Mouse (Mus musculus): ENCODE data around the gene Rnft1.
A peak's percentile ranks its signal among the peaks of the same experiment; 100 is the strongest.

The Rnft1 gene

DNA sequence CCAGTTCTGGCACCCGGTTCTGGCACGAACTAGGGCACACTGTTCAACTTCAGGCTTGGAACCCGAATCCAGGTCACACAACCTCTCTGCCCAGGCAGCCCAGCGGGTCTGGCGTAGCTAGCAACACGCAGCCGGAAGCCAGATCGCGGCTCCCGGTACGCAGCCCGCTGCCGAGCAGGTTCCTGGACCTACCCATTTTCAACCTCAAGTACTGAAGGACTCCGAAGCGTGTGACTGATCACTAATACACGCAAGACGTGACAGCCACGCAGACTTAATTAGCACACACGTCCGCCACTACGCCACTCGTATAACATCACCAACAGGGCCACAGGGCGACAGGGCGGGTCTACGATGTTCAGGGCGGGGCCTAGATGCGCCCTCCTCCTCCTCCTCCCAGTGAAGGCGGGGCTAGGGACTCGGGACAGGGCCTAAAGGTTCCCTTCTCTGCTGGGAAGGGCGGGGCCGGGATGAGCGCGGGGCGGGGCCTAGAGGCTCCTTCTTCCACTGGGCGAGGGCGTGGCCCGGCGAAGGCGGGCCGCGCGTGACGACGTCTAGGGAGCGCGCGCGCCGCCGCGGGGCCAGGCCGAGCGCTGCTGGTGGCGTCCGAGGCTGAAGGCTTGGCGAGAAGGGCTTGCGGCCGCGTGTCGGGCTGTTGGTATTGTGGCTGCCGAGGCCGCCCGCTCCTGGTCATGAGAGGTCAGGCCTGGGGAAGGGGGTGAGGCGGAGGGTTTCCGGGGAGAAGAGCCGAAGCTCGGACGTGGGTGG is at the start of gene Rnft1:
Rnft1 (plus strand) TSS at position 557 of the 768 bp plus-strand sequence.
- DNase-seq, result peak; percentile 99

DNA sequence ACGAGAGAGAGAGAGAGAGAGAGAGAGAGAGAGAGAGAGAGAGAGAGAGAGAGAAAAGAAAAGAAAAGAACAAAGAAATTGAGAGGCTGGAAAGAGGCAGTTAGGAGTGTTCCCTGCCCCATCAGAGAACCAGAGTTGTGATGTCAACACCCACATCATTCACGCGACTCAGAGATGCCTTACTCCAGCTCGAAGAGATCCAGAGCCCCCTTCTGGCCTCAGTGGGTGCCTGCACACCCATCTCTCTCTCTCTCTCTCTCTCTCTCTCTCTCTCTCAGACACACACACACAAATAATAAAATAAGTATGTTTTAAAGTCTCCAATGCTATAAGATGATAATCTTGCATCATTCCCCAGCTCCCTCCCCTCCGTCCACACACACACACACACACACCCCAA is 47.6 kb upstream of the Rnft1 start:
- DNase-seq, result peak; percentile 24

DNA sequence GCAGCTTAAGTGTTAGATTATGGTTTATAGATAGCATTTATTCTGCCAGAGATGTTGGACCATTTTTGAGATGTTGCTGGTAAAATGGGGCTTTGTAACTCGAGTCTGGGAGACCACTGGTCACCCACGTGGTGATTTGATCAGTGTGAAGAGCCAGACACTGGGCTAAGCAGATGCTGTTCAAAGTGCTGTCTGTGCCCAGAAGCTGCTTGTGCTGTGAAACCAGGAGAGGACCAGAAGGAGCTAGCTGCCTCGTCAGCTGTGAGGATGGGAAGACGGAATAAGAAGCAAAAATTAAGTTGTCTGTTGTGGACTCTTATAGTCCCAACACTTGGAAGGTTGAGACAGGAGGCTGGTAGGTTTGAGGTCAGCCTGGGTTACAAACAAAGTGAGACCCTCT is 46.2 kb upstream of the Rnft1 start:
- DNase-seq, result no peak

DNA sequence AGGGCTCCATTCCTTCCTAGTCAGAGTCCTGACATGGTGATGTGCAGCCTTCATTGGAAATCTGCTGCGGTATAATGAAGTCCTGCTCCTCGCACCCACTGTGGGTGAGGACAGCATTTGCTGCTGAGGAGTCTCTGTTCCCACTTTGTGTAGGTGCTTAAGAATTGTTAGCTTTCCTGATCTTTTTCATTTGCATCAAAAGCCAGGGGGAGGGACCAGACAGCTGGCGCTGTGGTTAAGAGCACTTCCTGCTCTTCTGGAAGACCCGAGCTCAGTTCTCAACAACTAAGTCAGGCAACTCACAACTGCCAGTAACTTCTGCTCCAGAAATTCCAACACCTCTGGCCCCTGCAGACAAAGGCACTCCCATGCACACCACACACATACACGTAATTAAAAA is 43.7 kb upstream of the Rnft1 start:
- DNase-seq, result no peak

DNA sequence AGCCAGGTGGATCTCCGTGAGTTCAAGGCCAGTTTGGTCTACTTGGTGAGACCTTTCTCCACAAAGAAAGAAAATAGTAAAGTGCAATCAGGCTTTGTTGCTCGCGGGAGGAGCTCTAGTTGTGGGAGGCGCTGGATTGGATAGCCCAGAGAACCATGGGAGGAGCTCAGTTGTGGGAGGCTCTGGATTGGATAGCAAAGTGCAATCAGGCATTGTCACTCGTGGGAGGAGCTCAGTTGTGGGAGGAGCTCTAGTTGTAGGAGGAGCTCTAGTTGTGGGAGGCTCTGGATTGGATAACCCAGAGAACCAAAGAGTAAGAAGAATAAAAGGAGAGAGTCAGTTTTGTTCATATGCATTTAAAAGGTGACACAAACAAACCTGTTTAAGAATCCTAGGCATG is 30.5 kb upstream of the Rnft1 start:
- no peak for DNase-seq

DNA sequence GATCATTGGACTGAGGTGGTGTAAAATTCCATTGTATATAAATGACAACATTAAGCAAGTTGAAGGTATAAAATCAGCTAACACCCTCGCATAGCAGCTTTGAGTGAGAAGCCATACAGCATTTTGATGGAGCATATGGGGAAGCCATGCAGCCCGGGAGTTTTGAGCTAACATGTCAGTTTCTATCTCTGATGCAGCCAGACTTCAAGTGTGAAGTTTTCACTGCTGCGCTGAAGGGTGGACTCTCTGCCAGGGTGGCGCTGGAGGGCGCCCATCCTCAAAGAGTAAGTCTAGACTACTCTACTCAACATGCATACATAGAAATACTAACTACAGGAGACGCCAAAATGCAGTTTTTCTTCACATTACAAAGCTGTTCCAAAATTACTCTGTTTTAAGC is 26.9 kb upstream of the Rnft1 start:
- DNase-seq, result no peak

DNA sequence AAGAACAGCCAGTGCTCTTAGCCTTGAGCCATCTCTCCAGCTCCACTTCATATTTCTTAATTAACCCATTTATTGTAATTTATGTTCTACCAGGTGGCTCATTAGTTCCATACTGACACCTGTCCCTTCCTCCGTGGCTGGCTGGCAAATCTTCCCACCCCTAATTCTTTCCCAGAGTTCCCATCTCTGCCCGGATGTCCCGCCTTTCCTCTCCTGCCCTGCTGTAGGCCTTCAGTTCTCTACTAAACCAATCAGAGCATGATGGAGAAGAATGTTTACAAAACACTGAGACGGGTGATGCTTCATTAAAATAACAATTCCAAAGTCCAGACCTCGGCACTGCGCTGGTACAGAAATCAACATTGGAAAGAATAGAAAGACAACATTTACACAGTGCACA is 25.6 kb upstream of the Rnft1 start:
- no peak for DNase-seq

DNA sequence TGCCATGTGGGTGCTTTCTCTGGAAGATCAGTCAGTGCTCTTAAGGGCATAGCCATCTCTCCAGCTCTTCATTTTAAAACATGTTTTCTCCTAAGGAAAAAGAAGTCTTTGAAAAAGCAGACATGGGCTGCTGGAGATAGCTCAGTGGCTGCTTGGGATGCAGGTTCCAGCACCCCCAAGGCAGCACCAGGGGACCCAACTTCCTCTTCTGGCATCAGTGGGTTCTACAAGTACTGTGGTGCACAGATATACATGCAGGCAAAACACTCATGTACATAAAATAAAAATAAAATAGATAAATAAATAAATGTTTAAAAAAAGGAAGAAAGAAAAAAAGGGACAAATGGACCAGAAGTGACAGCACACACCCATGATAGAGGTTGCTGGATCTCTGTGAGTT is 21.9 kb upstream of the Rnft1 start:
- no peak for DNase-seq

DNA sequence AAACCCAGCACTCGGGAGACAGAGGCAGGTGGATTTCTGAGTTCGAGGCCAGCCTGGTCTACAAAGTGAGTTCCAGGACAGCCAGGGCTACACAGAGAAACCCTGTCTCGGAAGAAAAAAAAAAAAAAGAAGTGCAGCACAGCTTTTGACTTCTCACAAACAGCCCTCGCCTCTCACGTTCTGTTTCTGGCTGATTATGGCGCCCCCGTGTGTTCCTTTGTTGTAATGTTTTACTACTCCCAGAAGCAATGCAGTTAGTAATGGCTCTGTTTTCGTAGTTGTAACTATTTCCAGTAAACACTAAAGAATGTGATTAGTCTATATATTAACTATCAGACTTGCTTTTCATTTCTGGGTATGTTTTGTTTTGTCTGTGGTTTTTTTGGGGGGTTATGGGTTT is 20.2 kb upstream of the Rnft1 start:
- peak; percentile 81 for DNase-seq

DNA sequence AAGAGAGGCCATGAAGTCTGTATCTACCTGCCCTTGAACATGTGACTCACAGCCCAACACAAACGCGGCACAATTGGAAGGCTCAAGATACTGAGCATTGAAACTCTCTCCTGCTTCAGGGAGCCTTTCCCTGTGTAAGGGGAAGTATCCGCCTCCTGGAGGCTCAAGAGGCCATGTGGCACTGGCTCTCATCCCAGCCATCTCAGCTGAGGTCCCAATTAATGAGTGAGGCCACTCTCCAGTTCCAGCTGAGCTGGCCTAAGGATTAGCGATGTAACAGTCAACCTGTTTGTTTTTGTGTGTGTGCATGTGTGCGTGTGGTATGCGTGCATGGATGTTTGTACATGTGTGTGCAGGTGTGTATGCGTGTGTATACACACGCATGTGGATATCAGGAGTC is 16.1 kb upstream of the Rnft1 start:
- peak; percentile 57 for DNase-seq

DNA sequence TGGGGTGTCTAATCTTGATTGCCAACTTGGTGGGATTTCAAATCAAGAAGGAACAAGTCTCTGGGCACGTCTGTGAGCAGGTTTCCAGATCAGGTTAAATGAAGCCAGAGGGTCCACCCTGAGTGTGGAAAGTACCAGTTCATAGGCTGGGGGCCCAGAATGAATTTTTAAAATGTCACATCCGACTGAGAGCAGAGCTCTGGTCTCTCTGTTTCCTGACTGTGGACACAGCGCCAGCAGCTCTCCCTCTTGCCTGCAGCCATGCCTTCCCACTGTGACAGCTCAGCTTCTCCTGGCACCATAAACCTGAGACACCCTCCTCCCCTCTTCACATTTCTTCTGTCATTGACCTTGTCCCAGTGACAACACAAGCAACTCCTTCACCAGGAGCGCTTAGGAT is 15.5 kb upstream of the Rnft1 start:
- DNase-seq, result no peak

DNA sequence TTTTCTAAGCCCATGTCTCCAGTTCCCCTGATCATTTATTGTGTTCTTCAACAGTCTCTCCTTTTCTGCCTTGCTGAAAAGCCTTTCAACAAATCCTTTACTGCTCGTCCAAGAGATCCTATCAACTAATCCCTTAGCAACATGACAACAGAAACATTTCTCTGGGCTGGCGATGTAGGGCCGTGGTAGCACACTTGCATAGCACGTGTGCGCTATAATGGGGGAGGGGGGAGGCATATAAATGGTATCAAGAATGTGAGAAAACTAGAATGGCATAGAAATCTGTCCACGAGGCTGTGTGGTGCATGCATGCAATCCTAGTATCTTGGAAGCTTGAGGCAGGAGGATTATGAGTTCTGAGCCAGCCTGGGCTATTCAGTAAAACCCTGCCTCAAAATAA is 12.7 kb upstream of the Rnft1 start:
- no peak for DNase-seq

DNA sequence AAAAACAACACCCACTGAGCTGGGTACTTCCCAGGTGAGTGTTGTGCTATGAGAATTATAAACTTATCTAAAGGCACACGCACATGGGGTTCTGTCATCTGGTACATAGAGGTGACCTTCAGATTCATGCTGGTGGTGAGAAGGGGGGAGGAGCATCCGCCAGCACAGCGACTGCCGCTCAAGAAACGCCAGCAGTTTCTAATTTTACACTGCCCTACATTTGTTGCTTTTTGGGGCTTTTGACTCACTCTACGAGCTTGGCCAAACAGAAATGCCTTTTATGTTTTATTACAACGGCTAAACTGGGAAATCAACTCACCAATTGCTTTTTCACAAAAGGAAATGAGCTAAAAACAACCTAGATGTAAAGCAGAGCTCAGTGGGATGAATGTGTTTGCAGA is 11.7 kb upstream of the Rnft1 start:
- no peak for DNase-seq

DNA sequence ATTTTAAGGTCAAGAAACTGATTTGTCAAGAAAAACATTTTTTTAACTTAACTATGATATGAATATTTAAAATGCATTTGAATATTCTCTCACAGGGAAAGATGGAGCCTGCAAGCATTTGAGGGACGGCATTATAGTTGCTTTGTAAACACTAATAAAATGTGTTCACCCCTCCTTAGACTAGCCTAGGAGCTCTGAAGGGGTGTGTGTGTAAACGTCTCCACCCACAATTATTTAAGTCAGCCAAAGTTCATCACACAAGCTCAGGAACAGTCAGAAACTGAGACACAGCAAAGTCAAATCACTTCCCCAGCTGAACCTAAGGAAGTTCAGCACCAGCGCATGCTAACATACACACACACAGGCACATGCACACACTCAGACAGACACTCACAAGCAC is 10.9 kb upstream of the Rnft1 start:
- no peak for DNase-seq

DNA sequence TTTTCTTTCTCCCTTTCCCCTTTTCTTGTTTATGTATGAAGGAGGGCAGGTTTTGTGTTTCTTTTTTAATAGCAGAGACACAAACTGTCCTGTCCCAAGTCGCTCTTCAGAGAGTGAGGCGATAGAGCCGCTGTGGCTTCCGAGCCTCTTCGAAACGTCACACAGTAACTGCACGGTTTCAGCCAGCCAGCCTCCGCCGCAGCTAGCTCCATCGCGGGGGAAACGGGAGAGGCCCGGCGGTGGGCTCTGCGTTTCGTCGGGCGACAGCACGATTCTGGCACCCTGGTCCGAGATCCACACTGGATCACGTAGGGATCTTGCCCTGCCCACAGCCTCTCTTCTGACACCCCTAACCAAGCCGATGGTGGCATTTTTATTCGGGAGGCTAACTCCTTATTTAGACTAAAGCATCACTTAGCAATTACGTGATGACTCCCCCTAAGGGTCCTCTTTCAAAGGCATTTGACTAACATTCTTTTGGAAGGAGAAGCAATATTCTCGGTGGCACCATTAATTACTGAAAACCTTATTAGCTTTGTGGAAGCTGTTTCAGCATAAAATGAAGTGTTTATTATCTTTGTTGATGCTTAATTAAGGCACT is 553 bp downstream of the Rnft1 start:
- peak; percentile 32 for DNase-seq

DNA sequence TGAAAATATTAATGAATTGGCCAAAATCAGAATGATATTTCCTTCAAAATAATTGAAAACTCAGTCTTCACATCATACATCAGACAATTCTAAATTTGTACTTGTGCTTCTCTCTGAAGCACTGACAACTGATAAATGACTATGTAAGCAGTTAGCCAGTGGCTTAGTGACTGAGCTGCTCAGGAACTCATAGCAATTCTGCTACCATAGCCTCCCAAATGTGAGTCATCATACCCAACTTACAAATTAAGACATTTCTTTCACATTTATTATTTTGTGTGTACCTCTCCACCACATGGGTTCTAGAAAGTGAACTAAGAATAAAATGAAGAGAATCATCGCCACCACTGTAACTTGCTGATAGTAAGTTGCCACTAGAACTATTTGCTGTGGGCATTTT is 6.3 kb downstream of the Rnft1 start:
- DNase-seq, result no peak

DNA sequence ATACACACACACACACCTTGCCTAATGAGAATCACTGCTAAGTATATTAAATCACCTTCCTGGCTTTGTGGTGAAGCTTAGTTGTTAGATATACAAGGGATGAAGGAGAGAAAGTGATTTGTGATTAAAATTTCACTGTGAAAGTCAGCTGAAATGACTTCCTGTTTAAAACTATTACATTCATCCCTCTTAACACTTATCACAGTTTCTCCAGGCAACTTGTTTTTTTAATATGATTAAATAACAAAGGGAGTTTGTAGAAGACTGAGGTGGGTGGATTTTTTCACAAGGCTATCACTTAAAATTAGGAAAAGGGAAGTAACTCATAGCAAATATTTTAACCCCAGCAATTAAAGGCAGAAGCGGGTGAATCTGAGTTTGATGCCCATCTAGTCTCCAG is 12.9 kb downstream of the Rnft1 start:
- no peak for DNase-seq

DNA sequence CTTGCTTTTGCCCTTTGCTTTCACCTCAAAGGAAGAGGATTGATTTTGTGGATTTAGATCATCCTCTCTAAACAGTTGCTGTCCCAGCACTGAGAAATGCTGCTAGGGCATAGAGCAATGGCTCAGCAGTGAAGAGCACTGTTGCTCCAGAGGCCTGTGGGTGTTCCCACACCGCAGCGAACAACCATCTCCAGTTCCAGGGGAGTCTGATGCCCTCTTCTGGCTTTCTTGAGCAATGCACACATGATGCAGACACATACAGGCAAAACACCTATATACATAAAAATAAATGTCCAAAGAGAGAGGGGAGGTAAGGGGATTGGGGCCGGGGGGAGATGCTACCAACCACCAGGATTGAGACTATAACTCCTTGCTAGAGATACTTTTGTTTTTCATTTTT is 13.5 kb downstream of the Rnft1 start:
- DNase-seq, result no peak

DNA sequence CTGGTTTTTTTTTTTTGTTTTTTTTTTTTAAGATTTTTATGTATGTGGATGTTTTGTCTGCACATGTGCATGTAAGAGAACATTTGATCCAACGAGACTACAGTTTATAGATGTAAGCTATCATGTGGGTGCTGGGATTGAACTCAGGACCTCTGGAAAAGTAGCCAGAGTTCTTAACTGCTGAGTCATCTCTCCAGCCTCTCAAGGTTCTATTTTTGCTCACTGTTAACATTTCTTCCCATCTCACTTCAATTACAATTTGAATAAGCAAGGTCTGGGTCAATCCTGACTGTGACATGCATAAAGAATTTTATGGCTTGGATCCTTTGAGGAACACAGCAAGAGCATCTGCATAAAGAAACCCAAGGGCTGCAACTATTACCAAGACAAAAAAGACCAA is 16.3 kb downstream of the Rnft1 start:
- no peak for DNase-seq

DNA sequence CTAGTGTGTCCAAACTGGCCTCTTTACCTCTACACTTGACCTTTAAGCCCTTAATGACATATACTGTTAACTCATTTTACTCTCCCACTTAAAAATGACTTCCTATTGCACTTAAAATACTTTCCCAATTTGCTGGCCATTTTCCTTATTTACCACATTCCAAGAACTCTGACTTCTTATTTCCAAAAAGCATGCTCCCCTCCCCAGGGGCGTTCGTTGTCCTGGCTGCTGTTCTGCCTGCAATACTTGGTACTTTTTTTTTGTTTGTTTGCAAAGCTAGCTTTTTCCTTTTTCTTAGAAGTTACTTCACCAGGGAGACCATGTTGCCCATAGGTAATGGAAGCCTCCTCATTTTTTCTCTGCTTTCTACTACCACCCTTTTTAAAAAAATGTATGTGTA is 18.7 kb downstream of the Rnft1 start:
- no peak for DNase-seq

DNA sequence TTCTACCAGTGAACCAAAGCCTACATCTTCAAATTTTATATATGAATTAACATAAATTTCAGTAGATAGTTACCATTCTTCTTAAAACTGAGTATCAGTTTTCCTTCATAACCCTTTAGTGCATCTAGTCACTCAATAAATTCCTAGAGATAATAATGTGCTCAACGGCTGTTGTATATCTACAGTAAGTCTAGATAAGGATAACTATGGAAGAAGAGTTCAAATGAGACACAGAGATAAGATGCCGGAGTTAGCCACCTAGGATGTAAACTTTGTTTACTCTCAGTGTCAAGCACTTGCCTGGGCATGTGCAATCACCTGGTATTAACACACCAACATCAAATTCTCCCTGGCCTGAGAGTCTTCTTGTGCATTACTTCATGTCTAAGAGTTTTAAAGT is 22.9 kb downstream of the Rnft1 start:
- no peak for DNase-seq

DNA sequence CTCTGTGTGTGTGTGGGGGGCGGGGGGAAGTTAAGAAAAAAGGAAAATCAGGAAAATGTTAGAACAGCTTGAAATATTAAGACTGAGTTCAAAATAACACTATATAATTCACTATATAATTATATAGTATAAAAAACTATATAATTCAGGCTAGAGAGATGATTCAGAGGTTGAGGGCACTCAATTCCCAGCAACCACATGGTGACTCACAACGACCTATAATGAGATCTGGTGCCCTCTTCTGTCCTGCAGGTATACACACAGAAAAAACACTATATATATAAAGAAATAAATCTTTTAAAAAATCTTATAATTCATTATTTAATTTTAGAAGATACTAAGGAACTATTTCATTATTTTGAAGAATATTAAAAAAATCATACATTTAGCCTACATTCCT is 23.5 kb downstream of the Rnft1 start:
- no peak for DNase-seq

DNA sequence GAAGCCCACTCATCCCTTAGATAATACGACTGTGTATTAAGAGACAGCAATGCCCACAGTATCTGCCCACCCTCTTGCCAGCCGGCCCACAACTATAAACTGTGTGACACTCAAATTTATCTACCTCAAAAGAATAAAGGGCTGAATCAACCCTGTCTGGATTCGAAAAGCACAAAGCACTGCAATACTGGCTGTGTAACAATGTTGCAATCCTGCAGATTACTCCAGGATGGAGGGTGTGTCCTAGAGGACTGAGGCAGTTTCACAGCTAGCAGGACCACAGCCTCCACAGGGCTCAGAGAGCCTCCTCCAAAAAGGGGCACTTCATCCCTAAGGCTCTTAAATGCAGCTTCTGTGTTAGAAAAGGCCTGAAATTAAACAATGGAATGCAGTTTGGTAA is 32.2 kb downstream of the Rnft1 start:
- peak; percentile 5 for DNase-seq

DNA sequence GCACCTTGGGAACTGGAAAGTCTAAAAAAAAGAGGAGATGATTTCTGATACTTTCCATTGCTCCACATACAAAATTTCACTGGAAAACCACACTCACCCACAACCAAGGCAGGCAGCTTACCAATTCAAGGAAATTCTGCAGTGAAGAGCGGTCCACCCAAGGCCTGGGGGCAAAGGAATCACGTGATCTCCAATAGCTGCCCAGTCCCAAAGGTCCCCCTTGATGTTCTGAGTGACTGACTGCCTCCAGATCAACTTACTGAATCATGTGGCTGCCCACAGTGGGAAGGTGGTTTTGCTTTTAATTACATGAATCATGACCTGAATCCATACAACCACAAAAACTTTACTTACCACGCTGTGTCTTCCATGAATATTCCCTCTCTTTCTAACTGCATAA is 32.8 kb downstream of the Rnft1 start:
- no peak for DNase-seq

DNA sequence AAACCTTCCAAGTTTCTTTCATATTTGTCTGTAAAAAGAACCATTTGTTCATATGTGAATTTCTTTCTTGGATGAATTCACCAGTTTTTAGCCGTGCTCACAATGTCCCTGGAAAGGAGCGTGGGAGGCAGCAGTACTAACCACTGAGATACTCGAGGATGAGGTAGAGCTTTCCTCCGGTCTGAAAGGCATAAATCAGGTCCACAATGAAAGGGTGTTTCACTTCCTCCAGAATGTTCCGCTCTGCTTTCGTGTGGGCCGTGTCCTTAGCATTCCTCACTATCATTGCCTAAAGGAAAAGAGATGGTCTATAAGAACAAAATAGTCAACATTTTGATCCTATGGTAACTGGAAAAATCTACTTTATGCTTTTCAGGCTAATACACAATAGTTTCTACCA is 35.3 kb downstream of the Rnft1 start:
- DNase-seq, result no peak

All from lung, postnatal 36 days (tissue).